Mouse (Mus musculus) cerebral cortex, adult 2 months (tissue): ENCODE data around the gene Hmgb4.

Source experiments
- WGBS: fragments of 180-500 bp; shearing (Covaris S2); methylation state at CpG from one replicate; pipeline ENCODE4 v1.1.7; 2018; 5-methylcytosine and 5-hydroxymethylcytosine counted together

Hmgb4 gene

DNA sequence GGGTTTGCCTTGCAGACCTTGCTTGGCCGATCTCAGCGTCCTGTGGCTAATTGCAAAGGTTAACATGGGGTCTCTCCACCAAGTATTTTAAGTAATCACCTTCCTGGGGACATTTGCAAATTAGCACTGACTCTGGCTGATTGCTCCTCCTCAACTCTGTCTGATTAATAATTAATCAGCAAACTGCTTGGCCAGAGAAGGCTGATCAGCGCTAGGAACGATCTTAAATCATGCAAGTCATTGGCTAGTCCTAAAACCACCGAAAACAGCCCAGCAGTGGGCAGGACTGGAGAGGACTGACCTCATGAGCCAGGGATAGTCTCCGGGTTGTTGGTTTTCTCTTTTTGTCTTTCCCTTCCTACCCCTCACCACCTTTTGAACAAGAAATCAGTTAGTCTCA is 36.3 kb downstream of the Hmgb4 start:
- 67% methylated on average over 6 of the region's 6 CpGs for WGBS

GRCm38 (mm10) chr4:128217991-128218595 is 42.7 kb downstream of the Hmgb4 start:
- WGBS: 54% methylated on average over 13 of the region's 13 CpGs
